Mouse (Mus musculus) thymus, adult 2 months (tissue): ENCODE measurements at regions not wholly inside any gene's neighbourhood (a gene's known extent, or its start where the extent isn't known, plus 50 kb on each side); places are given as distances from the start of the nearest gene placed in this dataset.

ENCODE experiments used
- CTCF ChIP-seq: fragments of 200-500 bp; IDR thresholded peaks from 2 replicates; pipeline ENCODE4 v1.5.1; 2012; ENCODE audit warnings: mild to moderate bottlenecking, control low read depth, low read length, moderate library complexity, borderline replicate concordance; ENCODE audit not compliant: control insufficient read depth, poor library complexity, insufficient read depth; ENCODE audit errors: extremely low read depth
- POLR2A ChIP-seq: fragments of 200-500 bp; IDR thresholded peaks from 2 replicates; pipeline ENCODE4 v1.6.1; 2012; ENCODE audit warnings: mild to moderate bottlenecking, low read length, control low read depth, moderate library complexity; ENCODE audit not compliant: control insufficient read depth, poor library complexity, insufficient read depth; ENCODE audit errors: extremely low read depth

GRCm38 (mm10) chr14:48046094-48046493, 74.5 kb upstream of the Peli2 start:
- TF ChIP-seq CTCF (no peak), POLR2A (no peak)
